Mouse (Mus musculus) brain, embryonic 14.5 days (tissue): ENCODE measurements around the gene Gm28051. TPM values are rescaled to one million over a fixed set of nuclear protein-coding genes. Genes with fewer than 3 reads are reported as not detected.
A peak's percentile ranks its signal among the peaks of the same experiment; 100 is the strongest.

ENCODE experiments used
- DNase-seq: peaks from one replicate; pipeline ENCODE4 v3.0.0-alpha.2; 2011; ENCODE audit warnings: low read depth
- CTCF ChIP-seq: fragments of 200-500 bp; IDR thresholded peaks from 2 replicates; pipeline ENCODE4 v1.5.1; 2012; ENCODE audit warnings: inconsistent platforms, mild to moderate bottlenecking, moderate library complexity, borderline replicate concordance; ENCODE audit not compliant: insufficient read depth, insufficient read length; ENCODE audit errors: extremely low read depth
- POLR2A ChIP-seq: fragments of 200-500 bp; IDR thresholded peaks from 2 replicates; pipeline ENCODE4 v1.6.1; 2012; ENCODE audit warnings: mild to moderate bottlenecking, inconsistent platforms, borderline replicate concordance; ENCODE audit not compliant: poor library complexity, insufficient read depth, insufficient read length, severe bottlenecking; ENCODE audit errors: extremely low read depth
- polyA plus RNA-seq: library from polyadenylated mRNA; depleted of rRNA; stranded (reverse); fragments of >200 nt; gene quantifications from 2 replicates; pipeline ENCODE4 v1.2.3, GENCODE M21; 2012; rRNA removed

Gene Gm28051
- polyA plus RNA-seq, 1 experiment: not detected

DNA sequence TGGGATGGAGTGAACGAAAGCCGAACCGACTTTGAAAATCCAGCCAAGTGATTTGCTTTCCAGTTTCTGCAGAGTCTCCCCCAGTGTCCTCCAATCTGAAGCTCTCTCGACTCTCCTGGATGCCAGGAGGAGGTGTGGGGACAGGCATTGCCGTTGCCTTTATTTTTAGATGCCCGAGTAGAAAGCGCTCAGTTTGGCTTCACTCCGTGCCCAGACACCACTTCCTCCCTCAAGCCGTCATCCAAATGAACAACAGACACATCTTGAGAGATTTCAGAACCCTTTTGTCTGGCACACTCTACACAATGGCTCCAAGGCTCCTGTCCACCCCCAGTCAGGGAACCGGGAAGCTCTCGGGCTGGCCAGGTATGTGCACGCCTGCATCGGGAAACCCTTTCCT lies 83.4 kb downstream of the Gm28051 start:
- DNase-seq: no peak
- TF ChIP-seq POLR2A (no peak), CTCF (no peak)

GRCm38 (mm10) chr12:102672857-102673839 lies 84.4 kb downstream of the Gm28051 start:
- TF ChIP-seq CTCF: no peak
- no peak for TF ChIP-seq POLR2A
- no peak for DNase-seq

- TF ChIP-seq POLR2A: no peak
- TF ChIP-seq CTCF: no peak
- DNase-seq: no peak
Observed at GRCm38 (mm10) chr12:102672176-102672575, 85.4 kb downstream of the Gm28051 start.

GRCm38 (mm10) chr12:102670848-102671247 lies 86.7 kb downstream of the Gm28051 start:
- TF ChIP-seq POLR2A (no peak), CTCF (no peak)
- DNase-seq: peak; percentile 47

Other genes starting within 250 kb of the Gm28051 start
- 56.3 and 74.5 TPM in 2 replicates for gene Chga, start 202.8 kb downstream of the Gm28051 start, polyA plus RNA-seq
- 32.3 and 34.0 TPM in 2 replicates for gene Itpk1, start 52.8 kb downstream of the Gm28051 start, polyA plus RNA-seq
- 9.3 and 11.6 TPM in 2 replicates for gene Moap1, start 14.1 kb downstream of the Gm28051 start, polyA plus RNA-seq
- 4.9 and 5.0 TPM in 2 replicates for gene Tmem251, start 14.0 kb downstream of the Gm28051 start, polyA plus RNA-seq
- gene Gon7, start within 50 bp of the Gm28051 start, polyA plus RNA-seq: 21.9 and 24.1 TPM in 2 replicates
- gene Ubr7, start 202 bp upstream of the Gm28051 start, polyA plus RNA-seq: 40.7 and 40.8 TPM in 2 replicates
- gene Gm20604, start 907 bp upstream of the Gm28051 start, polyA plus RNA-seq: 30.8 and 31.6 TPM in 2 replicates
- 26.9 and 31.4 TPM in 2 replicates for gene Btbd7, start 120.7 kb upstream of the Gm28051 start, polyA plus RNA-seq
- gene Cox8c, start 141.6 kb upstream of the Gm28051 start, polyA plus RNA-seq: not detected in 2 replicates
- gene Unc79, start 191.1 kb upstream of the Gm28051 start, polyA plus RNA-seq: 40.6 and 43.1 TPM in 2 replicates